Mouse (Mus musculus) cortical plate, adult 2 months (tissue): Measurements from ENCODE around the gene Mocs1. TPM values are rescaled to one million over a fixed set of nuclear protein-coding genes. Genes with fewer than 3 reads are reported as not detected.

Experiments used
- H3K27ac ChIP-seq: fragments of 200-500 bp; 2 replicates; pipeline ENCODE4 v1.5.1; 2012; ENCODE audit warnings: low read length, control low read depth, inconsistent platforms; ENCODE audit not compliant: insufficient read depth
- H3K4me1 ChIP-seq: fragments of 200-500 bp; 2 replicates; pipeline ENCODE4 v1.6.1; 2011; ENCODE audit warnings: low read length; ENCODE audit not compliant: control insufficient read depth, insufficient read depth
- H3K4me3 ChIP-seq: fragments of 200-500 bp; 2 replicates; pipeline ENCODE4 v1.5.1; 2011; ENCODE audit warnings: mild to moderate bottlenecking, low read length, control low read depth; ENCODE audit not compliant: insufficient read depth
- CTCF ChIP-seq: fragments of 200-500 bp; IDR thresholded peaks from 2 replicates; pipeline ENCODE4 v1.5.1; 2011; ENCODE audit warnings: mild to moderate bottlenecking, control low read depth, low read length; ENCODE audit not compliant: insufficient read depth; ENCODE audit errors: extremely low read depth
- POLR2A ChIP-seq: fragments of 200-500 bp; IDR thresholded peaks from 2 replicates; pipeline ENCODE4 v1.6.1; 2011; ENCODE audit warnings: mild to moderate bottlenecking, low read length, control low read depth; ENCODE audit not compliant: insufficient read depth; ENCODE audit errors: extremely low read depth
- polyA plus RNA-seq: library from polyadenylated mRNA; depleted of rRNA; stranded (reverse); fragments of >200 nt; gene quantifications from 2 replicates; pipeline ENCODE4 v1.2.3, GENCODE M21; 2012

Gene Mocs1
- polyA plus RNA-seq, 1 experiment = 8.2 TPM

DNA sequence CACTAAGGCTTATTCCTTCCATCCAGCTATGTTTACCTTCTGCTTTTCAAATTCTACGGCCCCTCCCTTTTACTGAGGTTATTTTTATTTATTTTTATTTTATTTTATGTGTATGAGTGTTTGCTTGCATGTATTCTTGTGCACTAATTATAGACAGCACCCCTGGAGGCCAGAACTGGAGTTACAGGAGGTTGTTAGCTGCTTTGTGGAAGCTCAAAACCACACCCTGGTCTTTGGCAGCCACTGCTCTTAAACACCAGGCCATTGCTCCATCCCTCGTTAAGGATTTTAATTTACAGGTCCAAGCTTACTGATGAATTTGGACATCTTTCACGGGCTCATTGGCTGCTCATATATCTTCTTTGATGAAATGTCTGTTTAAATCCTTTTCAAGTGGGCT is 14.6 kb upstream of the Mocs1 start:
- TF ChIP-seq POLR2A (no peak), CTCF (peak; percentile 26; the same call in 1 of the 2 replicates)
- no peak overlapping the region for H3K27ac ChIP-seq
- no peaks in the 10 kb centered on the region for H3K4me1 ChIP-seq
- H3K4me3 ChIP-seq = no peak overlapping the region

- Histone ChIP-seq H3K27ac (no peak overlapping the region), H3K4me1 (no peaks in the 10 kb centered on the region), H3K4me3 (no peak overlapping the region)
- TF ChIP-seq POLR2A (no peak), CTCF (no peak)
These were observed 11.9 kb upstream of the Mocs1 start for GRCm38 (mm10) chr17:49416228-49416627.

GRCm38 (mm10) chr17:49419813-49420212 is 8.3 kb upstream of the Mocs1 start:
- Histone ChIP-seq H3K4me3 (no peak overlapping the region), H3K27ac (no peak overlapping the region), H3K4me1 (no peaks in the 10 kb centered on the region)
- TF ChIP-seq POLR2A (no peak), CTCF (no peak)

DNA sequence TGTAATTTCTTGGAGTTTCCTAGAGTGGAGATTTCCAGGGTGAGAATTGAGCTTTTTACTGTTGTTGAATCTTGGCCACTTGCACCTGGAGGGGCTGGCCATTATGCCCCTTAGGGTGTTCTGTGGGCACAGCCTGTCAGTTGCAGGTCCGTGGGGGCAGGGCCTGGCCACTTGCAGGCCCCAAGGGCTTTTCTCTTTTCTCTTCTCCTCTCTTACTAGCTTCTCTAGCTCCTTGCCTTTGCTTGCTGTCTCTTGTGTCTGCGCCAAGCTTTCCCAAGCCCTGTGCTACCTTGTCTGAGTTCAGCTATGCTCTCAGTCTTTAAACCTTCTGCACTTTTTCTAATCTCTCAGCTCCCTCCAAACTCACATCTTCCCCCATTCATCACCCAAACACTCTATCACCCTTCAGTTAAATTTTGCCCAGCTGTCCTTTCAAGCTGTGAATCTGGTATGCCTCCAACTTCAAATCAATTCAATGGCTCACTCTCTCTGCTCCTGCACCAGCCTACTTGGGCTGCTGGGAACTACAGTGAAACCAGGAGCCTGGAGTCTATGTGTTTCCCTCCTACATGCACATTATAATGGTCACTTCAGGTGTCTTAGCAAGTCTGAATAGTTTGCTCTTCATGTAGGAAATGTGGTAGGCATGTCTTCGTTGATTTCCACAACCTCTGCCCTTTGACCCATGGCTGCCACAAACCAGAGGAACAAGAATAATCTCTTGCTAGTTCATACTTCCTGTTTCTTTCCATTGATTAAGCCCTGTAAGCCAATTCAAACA is 5.7 kb upstream of the Mocs1 start:
- TF ChIP-seq POLR2A (no peak), CTCF (no peak)
- Histone ChIP-seq H3K27ac (no peak overlapping the region), H3K4me3 (no peak overlapping the region)

GRCm38 (mm10) chr17:49423067-49423325 is 5.2 kb upstream of the Mocs1 start:
- TF ChIP-seq POLR2A (no peak), CTCF (no peak)
- no peaks in the 10 kb centered on the region for H3K4me1 ChIP-seq
- H3K4me3 ChIP-seq = no peak overlapping the region
- H3K27ac ChIP-seq = no peak overlapping the region

More for the DNA sequence above, 5.7 kb upstream of the Mocs1 start:
- H3K4me1 ChIP-seq = no peaks in the 10 kb centered on the region

GRCm38 (mm10) chr17:49423872-49424271 is 4.3 kb upstream of the Mocs1 start:
- no peak overlapping the region for H3K4me3 ChIP-seq
- no peaks in the 10 kb centered on the region for H3K4me1 ChIP-seq
- no peak overlapping the region for H3K27ac ChIP-seq
- TF ChIP-seq CTCF = no peak
- no peak for TF ChIP-seq POLR2A

DNA sequence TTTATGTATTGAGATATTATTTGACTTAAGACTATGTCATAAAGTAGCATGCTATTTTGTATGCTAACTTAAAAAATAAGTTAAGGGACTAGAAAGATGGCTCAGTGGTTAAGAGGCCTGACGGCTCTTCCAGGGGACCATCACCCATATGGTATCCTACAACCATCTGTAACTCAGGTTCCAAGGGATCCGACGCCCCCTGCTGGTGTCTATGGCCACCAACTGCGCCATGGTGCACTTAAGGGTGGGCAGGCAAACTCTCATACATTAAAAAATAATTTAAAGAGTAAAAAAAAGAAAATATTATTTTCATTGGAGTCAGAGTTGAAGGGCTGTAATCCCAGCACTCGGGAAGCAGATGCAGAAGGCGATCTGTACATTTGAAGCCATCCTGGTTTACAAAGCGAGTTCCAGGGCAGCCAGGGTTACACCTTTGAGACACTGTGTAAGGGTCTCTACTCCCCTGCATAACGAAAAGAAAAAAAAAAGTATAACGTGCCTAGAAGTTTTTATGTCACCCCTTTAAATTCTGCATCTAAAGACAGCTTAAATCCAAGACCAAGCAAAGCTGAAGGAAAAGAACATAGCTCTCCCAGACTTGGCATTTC is 427 bp upstream of the Mocs1 start:
- no peak overlapping the region for H3K27ac ChIP-seq
- TF ChIP-seq POLR2A (no peak), CTCF (peak; percentile 16; the same call in 1 of the 2 replicates)
- peaks cover 1% of the 10 kb centered on the region; the same call in 1 of the 2 replicates for H3K4me1 ChIP-seq
- H3K4me3 ChIP-seq = peak overlapping the region; percentile 69; the same call in 1 of the 2 replicates

DNA sequence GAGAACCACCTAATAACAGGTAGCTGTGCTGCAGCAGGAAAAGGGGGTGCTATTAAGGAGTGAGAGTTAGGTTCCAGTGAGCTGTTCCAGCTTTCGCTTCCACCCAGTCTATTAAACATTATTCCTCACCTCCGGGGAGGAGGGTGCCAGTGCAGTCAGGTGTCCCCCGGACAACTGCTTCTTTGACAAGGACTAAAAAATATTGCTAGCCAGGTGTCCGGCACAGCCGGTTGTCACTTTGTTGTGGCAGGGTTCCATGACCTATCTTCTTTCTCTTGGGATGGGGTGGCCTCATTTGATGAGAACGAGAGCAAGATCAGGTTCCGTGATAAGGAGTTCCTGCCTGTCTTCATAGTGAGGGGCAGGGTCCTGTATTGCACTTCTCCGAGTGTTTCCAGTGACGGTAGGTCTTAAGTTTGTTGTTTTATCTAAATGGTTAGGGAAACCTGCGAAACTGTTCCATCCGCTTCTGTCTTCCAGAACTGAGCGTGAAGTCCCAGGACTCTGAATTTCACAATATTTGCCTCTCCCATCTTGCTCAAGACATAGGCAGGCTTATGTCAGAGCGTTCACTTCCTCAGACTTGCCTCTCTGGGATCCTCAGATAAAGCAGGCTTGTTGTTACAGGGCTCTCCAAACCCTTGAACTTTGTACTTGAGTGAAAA is 721 bp downstream of the Mocs1 start:
- peaks cover 1% of the 10 kb centered on the region; the same call in 1 of the 2 replicates for H3K4me1 ChIP-seq

DNA sequence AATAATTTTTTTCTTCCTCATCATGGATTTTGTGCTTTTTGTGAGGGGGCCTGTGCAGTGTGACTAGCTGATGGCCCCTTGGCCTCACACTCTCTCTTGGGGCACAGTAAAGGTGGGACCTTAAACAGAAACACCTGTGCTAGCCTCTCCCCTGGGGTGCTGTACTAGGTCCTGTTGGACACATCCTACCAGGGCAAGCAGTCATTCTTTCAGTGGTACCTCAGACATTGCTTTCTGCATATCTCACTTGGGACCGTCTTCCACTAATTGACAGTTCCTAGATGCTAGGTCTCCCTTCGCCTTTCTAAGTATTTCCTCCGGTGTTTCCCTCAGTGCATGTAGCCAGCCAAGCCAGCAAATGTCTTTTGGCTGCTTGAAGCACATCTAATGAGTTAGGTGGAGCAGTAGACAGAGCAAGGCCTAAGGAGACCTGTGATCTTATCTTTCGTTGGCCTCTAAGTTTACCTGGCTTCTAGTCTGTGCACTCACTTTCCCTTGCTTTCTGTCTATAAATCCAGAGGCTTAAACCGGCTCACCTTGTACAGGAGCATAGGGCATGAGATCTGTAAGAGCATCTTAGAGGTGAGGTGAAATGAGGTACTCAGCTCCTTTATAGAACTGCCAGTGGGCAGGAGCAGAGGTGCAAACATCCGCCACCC is 1.4 kb downstream of the Mocs1 start:
- Histone ChIP-seq H3K27ac (no peak overlapping the region), H3K4me3 (peak overlapping the region; percentile 69; the same call in 1 of the 2 replicates), H3K4me1 (peaks cover 1% of the 10 kb centered on the region; the same call in 1 of the 2 replicates)
- TF ChIP-seq POLR2A (no peak), CTCF (no peak)

More for the DNA sequence above, 721 bp downstream of the Mocs1 start:
- no peak overlapping the region for H3K27ac ChIP-seq
- TF ChIP-seq POLR2A (no peak), CTCF (no peak)
- H3K4me3 ChIP-seq = peak overlapping the region; percentile 69
